8 mouse cellular contexts compared by ENCODE assay signal in the genomic region with DNA sequence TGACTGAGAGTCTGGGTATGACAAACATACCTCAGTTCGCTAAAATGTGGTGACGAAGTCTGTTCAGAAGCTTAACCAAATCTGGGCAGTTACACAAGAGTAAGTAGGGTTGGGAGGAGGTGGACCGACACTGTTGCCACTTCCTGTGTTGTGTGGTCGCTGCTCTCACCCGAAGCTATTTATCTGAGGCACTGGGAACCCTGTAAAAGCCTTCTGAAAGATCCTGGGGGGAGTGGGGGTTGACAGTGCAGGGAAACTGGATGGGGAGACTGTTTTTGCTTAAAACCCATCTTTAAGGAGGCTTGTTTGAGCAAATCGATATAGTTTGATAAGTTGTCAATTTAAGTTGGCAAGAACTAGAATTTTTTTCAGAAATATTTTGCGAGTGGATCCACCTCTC. TPM values are rescaled to one million over a fixed set of nuclear protein-coding genes. Genes with fewer than 3 reads are reported as not detected.
A peak's percentile ranks its signal among the peaks of the same experiment; 100 is the strongest.
DNase-seq lines count a peak whose midpoint lies in the region; ATAC-seq lines count a peak whose summit lies in the region.

No protein-coding gene starts in this region.

- H3K9ac ChIP-seq in hindbrain, embryonic 13.5 days, result peak overlapping the region; percentile 94
- H3K9ac ChIP-seq in limb, embryonic 11.5 days (ENCODE audit: low read length), result peak overlapping the region; percentile 97
- peak overlapping the region; percentile 98 for H3K9ac ChIP-seq in stomach, embryonic 14.5 days (replicated peaks; ENCODE audit: low read depth, low read length)

- no peaks in the 10 kb centered on the region for H3K27me3 ChIP-seq in hindbrain, embryonic 13.5 days
- H3K27me3 ChIP-seq in limb, embryonic 11.5 days (ENCODE audit: control insufficient read depth, insufficient read depth, low read length), result no peaks in the 10 kb centered on the region
- H3K27me3 ChIP-seq in midbrain, embryonic 10.5 days (ENCODE audit: low read depth, poor library complexity, severe bottlenecking), result no peaks in the 10 kb centered on the region
- no peaks in the 10 kb centered on the region for H3K27me3 ChIP-seq in stomach, embryonic 14.5 days (ENCODE audit: control insufficient read depth, insufficient read depth, low read length)

- WGBS in hindbrain, embryonic 13.5 days, result 32% methylated on average over 7 of the region's 7 CpGs
- WGBS in limb, embryonic 11.5 days, result 26% methylated on average over 7 of the region's 7 CpGs
- WGBS in midbrain, embryonic 10.5 days, result 36% methylated on average over 7 of the region's 7 CpGs
- whole genome bisulfite sequencing in stomach, embryonic 14.5 days, result 13% methylated on average over 7 of the region's 7 CpGs

- peak; percentile 23 for DNase-seq in layer of hippocampus, adult 11-12 months (ENCODE audit: low spot score)
- no peak for DNase-seq in layer of hippocampus, adult 9-10 months (ENCODE audit: low spot score)
- peak; percentile 32 for DNase-seq in adrenal gland, adult 8-10 months
- DNase-seq in limb, embryonic 11.5 days (ENCODE audit: low spot score), result peak; percentile 26
- DNase-seq in midbrain, embryonic 10.5 days (ENCODE audit: low spot score), result peak; percentile 15

- peak overlapping the region; percentile 92 for H3K4me3 ChIP-seq in hindbrain, embryonic 13.5 days
- H3K4me3 ChIP-seq in limb, embryonic 11.5 days (ENCODE audit: low read depth, low read length), result peak overlapping the region; percentile 85
- H3K4me3 ChIP-seq in midbrain, embryonic 10.5 days, result peak overlapping the region; percentile 91
- peak overlapping the region; percentile 85 for H3K4me3 ChIP-seq in stomach, embryonic 14.5 days (ENCODE audit: low read depth, low read length)

- H3K27ac ChIP-seq in hindbrain, embryonic 13.5 days, result peak overlapping the region; percentile 44; the same call in 1 of the 2 replicates
- no peak overlapping the region for H3K27ac ChIP-seq in limb, embryonic 11.5 days (replicated peaks; ENCODE audit: low read depth, low read length)
- peak overlapping the region; percentile 100; the same call in 1 of the 2 replicates for H3K27ac ChIP-seq in midbrain, embryonic 10.5 days (replicated peaks)
- no peak overlapping the region for H3K27ac ChIP-seq in stomach, embryonic 14.5 days (ENCODE audit: low read length)

- H3K36me3 ChIP-seq in hindbrain, embryonic 13.5 days, result no peaks in the 10 kb centered on the region; the same call in 1 of the 2 replicates
- 0 out of 2 replicates have a peak, but pooled peaks cover 2% of the 10 kb centered on the region for H3K36me3 ChIP-seq in limb, embryonic 11.5 days (ENCODE audit: control insufficient read depth, insufficient read depth, low read length)
- H3K36me3 ChIP-seq in midbrain, embryonic 10.5 days, result peaks cover 55% of the 10 kb centered on the region
- peaks cover 2% of the 10 kb centered on the region for H3K36me3 ChIP-seq in stomach, embryonic 14.5 days (ENCODE audit: control insufficient read depth, insufficient read depth, low read length)

- no peaks in the 10 kb centered on the region for H3K9me3 ChIP-seq in hindbrain, embryonic 13.5 days
- H3K9me3 ChIP-seq in limb, embryonic 11.5 days (ENCODE audit: control insufficient read depth, low read length), result no peaks in the 10 kb centered on the region
- no peaks in the 10 kb centered on the region for H3K9me3 ChIP-seq in midbrain, embryonic 10.5 days (replicated peaks)
- H3K9me3 ChIP-seq in stomach, embryonic 14.5 days (ENCODE audit: control insufficient read depth, low read depth, low read length), result no peaks in the 10 kb centered on the region

- peak; percentile 48 for ATAC-seq in erythroid progenitor cell, adult 5-6 weeks (replicated peaks; ENCODE audit: low FRiP score, poor library complexity, severe bottlenecking)
- no peak for ATAC-seq in hindbrain, embryonic 13.5 days (ENCODE audit: low FRiP score)
- ATAC-seq in limb, embryonic 11.5 days (ENCODE audit: insufficient number of reproducible peaks, low FRiP score, low TSS enrichment, low read depth), result no peak
- ATAC-seq in stomach, embryonic 14.5 days (ENCODE audit: insufficient number of reproducible peaks, insufficient read depth, low FRiP score, low read depth), result no peak

- peak overlapping the region; percentile 98 for H3K4me2 ChIP-seq in hindbrain, embryonic 13.5 days
- H3K4me2 ChIP-seq in limb, embryonic 11.5 days (ENCODE audit: low read depth, severe bottlenecking), result peak overlapping the region; percentile 79
- H3K4me2 ChIP-seq in stomach, embryonic 14.5 days (replicated peaks; ENCODE audit: low read depth, low read length), result peak overlapping the region; percentile 87

- peaks cover 31% of the 10 kb centered on the region for H3K4me1 ChIP-seq in hindbrain, embryonic 13.5 days (replicated peaks)
- H3K4me1 ChIP-seq in limb, embryonic 11.5 days (ENCODE audit: control insufficient read depth, insufficient read depth, low read length), result peaks cover 10% of the 10 kb centered on the region; the same call in 1 of the 2 replicates
- H3K4me1 ChIP-seq in midbrain, embryonic 10.5 days, result peaks cover 39% of the 10 kb centered on the region
- H3K4me1 ChIP-seq in stomach, embryonic 14.5 days (ENCODE audit: control insufficient read depth, insufficient read depth, low read length), result peaks cover 13% of the 10 kb centered on the region; the same call in 1 of the 2 replicates

RNA-seq across cellular contexts. Expression of a gene that starts 2.3 kb away (rescaled TPM):
- total RNA-seq in adrenal gland, adult 8-10 months (2022), result 100 to 1,000 TPM; 299 to 393 (median 336) TPM
- 276 and 281 TPM in 2 replicates for total RNA-seq in erythroid progenitor cell, adult 5-6 weeks (2015; ENCODE audit: low replicate concordance)
- 204 and 271 TPM in 2 replicates for total RNA-seq in erythroid progenitor cell, adult 5-6 weeks (2017; ENCODE audit: low replicate concordance)
- polyA plus RNA-seq in hindbrain, embryonic 13.5 days (2015; fragmentation: Nextera tagmentation; extraction: Ambion mirVana), result 399 and 409 TPM in 2 replicates
- polyA plus RNA-seq in limb, embryonic 11.5 days (2014; fragmentation: Nextera tagmentation; extraction: Ambion mirVana), result 616 and 639 TPM in 2 replicates
- polyA plus RNA-seq in midbrain, embryonic 10.5 days (2016; fragmentation: Nextera tagmentation; extraction: Ambion mirVana), result 548 and 568 TPM in 2 replicates
- 519 and 542 TPM in 2 replicates for polyA plus RNA-seq in stomach, embryonic 14.5 days (2014; fragmentation: Nextera tagmentation; extraction: Ambion mirVana)

RNA-seq across cellular contexts. Expression of a gene that starts 16.5 kb away (rescaled TPM):
- total RNA-seq in adrenal gland, adult 8-10 months (2022), result 10 to 100 TPM; 30.2 to 34.4 (median 32.5) TPM
- total RNA-seq in erythroid progenitor cell, adult 5-6 weeks (2015; ENCODE audit: low replicate concordance), result 37.1 and 72.1 TPM in 2 replicates
- total RNA-seq in erythroid progenitor cell, adult 5-6 weeks (2017; ENCODE audit: low replicate concordance), result 24.4 and 40.6 TPM in 2 replicates
- 74.1 and 77.0 TPM in 2 replicates for polyA plus RNA-seq in hindbrain, embryonic 13.5 days (2015; fragmentation: Nextera tagmentation; extraction: Ambion mirVana)
- polyA plus RNA-seq in limb, embryonic 11.5 days (2014; fragmentation: Nextera tagmentation; extraction: Ambion mirVana), result 64.7 and 71.3 TPM in 2 replicates
- 87.4 and 94.2 TPM in 2 replicates for polyA plus RNA-seq in midbrain, embryonic 10.5 days (2016; fragmentation: Nextera tagmentation; extraction: Ambion mirVana)
- polyA plus RNA-seq in stomach, embryonic 14.5 days (2014; fragmentation: Nextera tagmentation; extraction: Ambion mirVana), result 57.6 and 61.9 TPM in 2 replicates

RNA-seq across cellular contexts. Expression of a gene that starts 45.2 kb away (rescaled TPM):
- total RNA-seq in adrenal gland, adult 8-10 months (2022), result 10 to 100 TPM; 13.9 to 27.8 (median 18.3) TPM
- 16.2 and 17.6 TPM in 2 replicates for total RNA-seq in erythroid progenitor cell, adult 5-6 weeks (2015; ENCODE audit: low replicate concordance)
- total RNA-seq in erythroid progenitor cell, adult 5-6 weeks (2017; ENCODE audit: low replicate concordance), result 1.4 and 7.1 TPM in 2 replicates
- polyA plus RNA-seq in hindbrain, embryonic 13.5 days (2015; fragmentation: Nextera tagmentation; extraction: Ambion mirVana), result 5.5 and 5.6 TPM in 2 replicates
- polyA plus RNA-seq in limb, embryonic 11.5 days (2014; fragmentation: Nextera tagmentation; extraction: Ambion mirVana), result 4.1 and 4.7 TPM in 2 replicates
- 3.9 and 4.2 TPM in 2 replicates for polyA plus RNA-seq in midbrain, embryonic 10.5 days (2016; fragmentation: Nextera tagmentation; extraction: Ambion mirVana)
- 14.0 and 14.6 TPM in 2 replicates for polyA plus RNA-seq in stomach, embryonic 14.5 days (2014; fragmentation: Nextera tagmentation; extraction: Ambion mirVana)

Comparison
In these comparisons a context has a peak if more than half of its experiments do, and no peak if none do; other contexts are left out.
1. H3K27ac ChIP-seq: peak in hindbrain, embryonic 13.5 days (single experiment) and midbrain, embryonic 10.5 days (single experiment); none in limb, embryonic 11.5 days (single experiment) and stomach, embryonic 14.5 days (single experiment).
2. Peak in every context shown above with its lines, with median percentiles within 50 percentile points of each other: H3K4me2 ChIP-seq, H3K4me3 ChIP-seq and H3K9ac ChIP-seq.